Mouse (Mus musculus): Measurements from ENCODE around the gene Phf23.

GRCm38 (mm10) chr11:70001159-70001558 lies 5.6 kb downstream of the Phf23 start:
- TF ChIP-seq POLR2A (IDR thresholded peaks at IDR 0.05; ENCODE audit: insufficient read length, low read depth) (no peak), USF1 (IDR thresholded peaks at IDR 0.05; ENCODE audit: low read depth) (no peak), E2F4 (IDR thresholded peaks at IDR 0.05; ENCODE audit: insufficient read depth) (no peak), MAX (IDR thresholded peaks at IDR 0.05; ENCODE audit: low read depth) (no peak), TCF12 (IDR thresholded peaks at IDR 0.05; ENCODE audit: insufficient read depth, poor library complexity, severe bottlenecking) (no peak), MYOG (IDR thresholded peaks at IDR 0.05; ENCODE audit: control insufficient read depth in 1 of 3, insufficient read depth in 1 of 3, insufficient read length in 2 of 3, low read depth in 2 of 3) (no peak), SRF (IDR thresholded peaks at IDR 0.05; ENCODE audit: control insufficient read depth, insufficient read length, low read depth) (no peak), MYOD1 (IDR thresholded peaks at IDR 0.05; ENCODE audit: control insufficient read depth in 1 of 3, insufficient read length in 2 of 3, low read depth in 2 of 3) (no peak), CEBPB (IDR thresholded peaks at IDR 0.05; ENCODE audit: insufficient read depth, poor library complexity, severe bottlenecking) (no peak), REST (IDR thresholded peaks at IDR 0.05; ENCODE audit: insufficient read depth, insufficient read length) (no peak), POLR2AphosphoS2 (IDR thresholded peaks at IDR 0.05; ENCODE audit: insufficient read length, low read depth) (no peak)
